Mouse (Mus musculus) left cerebral cortex, postnatal 25 days (tissue): Measurements from ENCODE around the gene Cyb5rl. TPM values are rescaled to one million over a fixed set of nuclear protein-coding genes. Genes with fewer than 3 reads are reported as not detected.
A peak's percentile ranks its signal among the peaks of the same experiment; 100 is the strongest.
"Not testable (repeated sequence)": the region's sequence is repeated elsewhere in the genome, so short reads cannot be mapped to it uniquely, and the experiment has no call there.

Experiments
- DNase-seq, 2 experiments: peaks; one replicate each; pipeline ENCODE4 v3.0.0; 2022; ENCODE audit warnings: low spot score in 2 of 2, mixed read lengths in 1 of 2
- intact Hi-C: fragments of 180-260 bp; cut with DNase I; formaldehyde crosslinking; loops from one replicate; pipeline ENCODE4 v1.15.1; 2025
- total RNA-seq, 2 experiments: library from RNA; stranded (reverse); gene quantifications; 2 replicates each; pipeline ENCODE4 v1.2.3; 2021

Cyb5rl gene
- total RNA-seq, 2 experiments from 2014 or later, result 6.5 to 7.4 TPM

DNA sequence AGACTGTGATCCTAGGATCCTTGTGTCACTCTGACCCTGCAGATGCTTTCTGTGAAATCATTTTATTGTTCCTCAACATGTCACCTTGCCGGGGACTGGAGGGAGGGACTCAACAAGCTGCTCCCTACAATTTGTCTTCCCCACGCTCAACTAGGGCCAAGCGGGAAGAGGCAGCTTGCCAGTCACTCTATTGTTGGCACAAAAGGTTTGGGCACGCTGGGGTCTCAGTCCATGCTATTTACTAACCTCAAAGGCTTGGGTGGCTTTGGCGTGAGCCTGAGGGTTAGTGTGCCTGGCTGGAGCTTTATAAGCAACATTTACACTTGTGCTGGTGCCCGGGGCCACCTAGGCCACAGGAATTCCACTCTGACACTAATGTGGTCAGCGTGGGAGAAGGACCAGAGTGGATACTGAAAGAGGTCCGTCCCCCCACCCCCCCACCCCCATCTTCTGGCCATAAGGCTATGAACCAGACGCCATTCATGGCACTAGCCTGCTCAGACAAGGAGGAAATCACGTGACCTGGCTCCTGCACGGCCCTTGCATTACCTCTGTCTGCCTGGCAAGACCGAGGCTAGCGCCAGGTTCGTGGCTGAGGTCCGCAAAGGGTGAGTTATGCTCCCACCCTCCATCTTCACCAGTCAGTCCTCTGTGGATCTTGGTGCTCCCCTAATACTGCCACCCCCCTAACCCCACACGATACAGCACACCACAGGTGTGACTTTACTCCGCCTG lies 32.2 kb downstream of the Cyb5rl start:
- intact Hi-C loops, result no loop called here
- DNase-seq, result no peak

DNA sequence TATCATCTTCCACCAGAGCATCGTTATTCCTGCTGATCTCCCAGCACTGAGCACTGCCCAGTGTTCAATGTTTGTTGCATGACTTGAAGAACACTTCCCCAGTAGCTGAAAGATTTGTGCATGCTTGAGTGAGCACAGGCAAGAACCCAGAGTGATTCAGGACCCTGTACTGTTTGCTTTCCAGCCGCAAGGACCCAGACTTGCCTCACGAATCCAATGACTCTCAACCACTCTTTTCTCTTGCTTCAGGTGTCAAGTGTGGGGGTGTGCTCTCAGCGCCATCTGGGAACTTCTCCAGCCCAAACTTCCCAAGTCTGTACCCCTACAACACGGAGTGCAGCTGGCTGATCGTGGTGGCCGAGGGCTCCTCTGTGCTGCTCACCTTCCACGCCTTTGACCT lies 35.4 kb downstream of the Cyb5rl start:
- DNase-seq, result no peak
- intact Hi-C loops, result no loop called here

DNA sequence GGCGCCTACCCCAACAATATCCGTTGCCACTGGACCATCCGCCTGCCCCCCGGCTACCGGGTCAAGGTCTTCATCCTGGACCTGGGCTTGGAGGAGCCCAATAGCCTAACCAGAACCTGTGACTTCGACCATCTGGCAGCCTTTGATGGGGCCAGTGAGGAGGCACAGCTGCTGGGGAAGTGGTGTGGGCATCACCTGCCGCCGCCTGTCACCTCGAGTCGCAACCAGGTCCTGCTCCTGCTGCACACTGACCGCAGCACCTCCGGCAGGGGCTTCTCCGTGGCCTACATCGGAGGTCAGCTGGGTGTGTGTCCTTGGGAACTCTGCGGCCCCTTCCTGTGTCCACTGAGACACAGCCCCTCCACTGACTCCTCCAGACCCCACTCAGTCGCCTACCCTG lies 40.0 kb downstream of the Cyb5rl start:
- no peak for DNase-seq
- intact Hi-C loops, result no loop called here

DNA sequence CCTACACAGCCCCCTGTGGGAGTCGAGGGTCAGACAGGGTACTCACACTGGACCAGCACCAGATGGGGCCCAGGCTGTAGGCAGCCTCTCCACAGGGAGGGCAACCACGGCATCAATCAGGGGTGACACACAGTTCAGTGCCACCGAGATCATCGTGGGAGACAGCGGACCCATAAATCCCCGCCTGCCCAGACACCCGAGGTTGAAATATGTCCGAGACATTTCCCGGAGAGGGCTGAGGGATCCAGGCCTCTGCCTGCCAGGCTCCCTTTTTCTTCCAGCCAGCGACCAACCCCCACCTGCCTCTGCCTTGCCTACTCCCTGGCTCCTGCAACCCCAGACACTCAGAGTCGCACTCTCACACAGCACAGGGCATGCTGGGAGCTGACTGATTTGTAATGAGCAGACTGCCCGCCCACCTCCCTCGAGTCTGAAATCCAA lies 41.5 kb downstream of the Cyb5rl start:
- intact Hi-C loops, result no loop called here
- peak in 1 of 2 experiments; percentile 55 for DNase-seq

DNA sequence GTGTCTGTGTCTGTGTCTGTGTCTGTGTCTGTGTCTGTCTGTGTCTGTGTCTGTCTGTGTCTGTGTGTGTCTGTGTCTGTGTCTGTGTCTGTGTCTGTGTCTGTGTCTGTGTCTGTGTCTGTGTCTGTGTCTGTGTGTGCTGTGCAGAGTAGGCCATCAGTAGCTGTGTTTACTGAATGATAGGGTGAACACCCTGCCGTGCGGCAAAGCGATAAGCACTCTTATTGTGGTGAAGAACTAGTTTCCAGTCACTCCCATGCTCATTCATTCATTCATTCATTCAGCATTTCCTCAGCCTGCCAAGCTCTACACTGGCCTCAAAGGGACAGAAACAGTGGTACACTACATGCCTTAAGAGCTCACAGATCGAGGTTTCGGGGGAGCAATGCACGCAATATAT lies 42.4 kb downstream of the Cyb5rl start:
- DNase-seq, intact Hi-C loops: not testable (repeated sequence)

DNA sequence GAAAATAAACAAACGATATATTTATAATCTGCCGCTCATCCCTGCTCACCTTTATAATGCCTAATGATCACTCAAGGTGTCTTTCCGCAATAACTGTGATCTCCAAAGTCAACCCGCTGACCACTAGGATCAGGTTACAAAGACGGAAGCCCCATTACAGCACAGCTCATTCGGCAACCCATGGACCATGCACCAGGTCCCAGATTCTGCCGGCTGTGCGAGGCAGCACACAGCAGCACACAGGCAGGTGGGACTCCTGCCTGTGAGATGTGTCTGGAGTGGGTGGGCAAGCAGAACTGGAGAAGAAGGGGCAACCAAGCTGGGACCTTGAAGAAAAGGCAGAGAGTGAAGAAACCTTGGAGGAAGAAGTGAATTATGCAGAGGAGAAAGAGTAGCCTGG lies 47.5 kb downstream of the Cyb5rl start:
- intact Hi-C loops, result no loop called here
- no peak for DNase-seq

DNA sequence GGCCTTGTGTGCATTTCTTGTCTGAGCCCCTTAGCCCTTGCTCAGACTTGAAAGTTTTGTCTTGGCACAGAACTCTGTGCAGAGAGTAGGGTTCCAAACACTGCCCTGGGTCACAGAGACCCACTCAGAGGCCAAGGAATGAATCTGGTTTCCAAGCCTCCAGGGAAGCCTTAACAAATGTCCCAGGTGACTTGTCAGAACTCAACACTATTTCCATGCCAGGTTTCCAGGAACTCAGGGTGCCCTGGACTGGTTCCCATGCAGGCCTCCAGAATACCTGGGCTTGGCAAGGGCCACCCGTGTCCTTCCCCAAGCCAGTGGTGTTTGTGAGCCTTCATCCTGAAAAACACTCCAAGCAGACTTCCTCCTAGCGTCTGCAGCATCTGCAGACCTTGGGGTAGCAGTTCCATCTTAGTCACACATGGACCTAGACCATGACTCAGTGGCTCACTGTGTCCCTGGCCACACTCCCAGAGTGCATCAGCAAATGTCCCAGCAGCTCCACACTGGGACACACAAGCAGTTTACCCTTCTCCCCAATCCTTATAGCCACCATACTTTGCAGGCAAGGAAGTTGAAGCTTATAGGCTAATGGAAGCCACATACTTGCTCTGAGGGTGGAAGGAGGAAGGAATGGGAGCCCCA lies 51.1 kb downstream of the Cyb5rl start:
- no peak for DNase-seq
- intact Hi-C loops, result no loop called here

DNA sequence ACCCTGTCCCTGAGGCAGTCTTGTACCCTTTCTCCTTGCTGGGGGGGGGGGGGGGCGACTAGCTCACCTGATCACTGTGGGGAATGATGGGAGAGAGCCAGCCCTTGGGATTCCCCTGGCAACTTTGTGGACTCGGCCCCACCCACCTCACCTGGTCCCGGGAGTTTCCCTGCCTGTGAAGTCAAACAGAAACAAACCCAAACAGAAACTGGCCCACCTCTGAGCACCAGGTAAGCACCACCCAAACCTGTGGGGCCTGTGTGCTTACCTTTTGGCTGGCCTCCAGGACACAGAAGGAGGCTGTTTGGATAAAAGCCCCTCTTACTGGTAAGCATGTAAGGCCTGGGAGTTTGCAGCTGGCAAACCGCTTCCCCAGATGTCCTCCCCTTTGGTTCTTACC lies 52.3 kb downstream of the Cyb5rl start:
- DNase-seq, result no peak
- intact Hi-C loops, result no loop called here

DNA sequence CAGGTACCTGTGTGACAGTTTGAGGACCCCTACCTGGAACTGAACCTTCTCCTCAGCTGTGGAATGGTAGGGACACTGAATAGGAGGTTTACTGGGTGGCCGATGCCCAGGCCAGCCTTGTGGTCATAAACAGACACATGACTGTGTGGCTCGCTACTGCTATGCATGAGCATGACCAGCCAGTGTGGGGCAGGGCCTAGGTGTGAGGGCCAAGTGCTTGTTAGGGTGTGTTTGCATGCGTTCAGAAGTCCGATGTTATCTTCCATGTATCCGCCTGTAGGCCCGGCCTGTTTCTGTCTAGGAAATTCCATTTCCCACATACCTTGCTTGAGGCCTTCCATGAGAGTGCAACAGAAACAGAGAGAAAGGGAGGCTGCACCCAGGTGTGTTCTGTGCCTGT lies 53.9 kb downstream of the Cyb5rl start:
- intact Hi-C loops, result no loop called here
- DNase-seq, result no peak

DNA sequence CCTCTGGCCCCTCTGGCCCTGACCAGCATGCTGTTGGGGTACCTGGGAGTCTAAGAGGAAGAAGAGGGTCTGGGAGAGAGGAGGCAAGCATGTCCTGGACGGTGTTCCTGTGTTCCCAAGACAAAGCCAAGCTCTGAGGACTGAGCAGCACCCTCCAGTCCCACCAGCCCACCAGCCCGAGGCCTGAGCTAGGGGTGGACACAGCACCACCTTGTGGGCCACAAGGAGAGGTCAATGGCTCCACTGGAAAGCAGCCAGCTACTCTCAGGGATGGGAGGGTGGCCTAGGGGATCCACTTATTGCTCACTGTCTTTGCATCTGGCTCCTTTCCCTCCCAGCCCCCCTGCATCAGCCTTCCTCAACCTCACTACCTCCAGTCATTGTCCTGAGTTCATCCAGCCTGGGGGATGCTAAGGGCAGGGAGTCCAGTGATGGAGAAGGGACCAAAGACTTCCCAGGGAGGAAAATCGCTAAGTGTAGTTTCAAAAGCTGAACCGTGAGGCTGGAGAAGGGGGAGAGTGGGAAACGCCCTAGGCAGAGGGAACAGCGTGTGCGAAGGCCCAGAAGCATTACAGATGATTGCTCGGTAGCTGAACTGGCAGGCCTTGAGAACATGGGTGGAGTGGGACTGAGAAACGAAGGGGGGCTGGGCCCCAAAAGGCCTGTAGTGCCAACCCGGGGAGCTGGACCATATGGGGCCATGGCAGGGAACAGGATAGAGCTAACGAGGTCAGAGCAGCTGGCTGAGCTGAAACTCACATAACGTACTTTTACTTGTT lies 54.6 kb downstream of the Cyb5rl start:
- no peak for DNase-seq
- intact Hi-C loops, result no loop called here

DNA sequence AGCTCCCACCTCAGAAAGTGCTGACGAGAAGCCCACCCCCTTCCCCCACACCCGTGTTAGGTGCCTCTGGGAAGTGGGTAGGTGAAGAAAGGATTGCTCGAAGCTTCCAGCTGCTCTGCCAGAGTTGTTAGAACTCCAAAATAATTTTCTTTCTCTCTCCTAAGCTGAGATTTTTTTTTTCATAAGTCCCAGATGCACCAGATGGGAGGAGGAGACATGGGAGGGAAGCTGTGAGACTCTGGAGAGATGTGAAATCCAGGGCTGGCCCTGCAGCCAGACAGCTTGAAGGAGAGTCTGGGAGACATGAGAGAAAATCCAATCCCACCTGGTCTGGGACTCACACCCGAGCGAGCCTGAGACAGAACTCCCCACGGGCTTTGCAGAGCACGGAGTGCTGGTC lies 57.6 kb downstream of the Cyb5rl start:
- intact Hi-C loops, result no loop called here
- DNase-seq, result peak; percentile 23 to 60

DNA sequence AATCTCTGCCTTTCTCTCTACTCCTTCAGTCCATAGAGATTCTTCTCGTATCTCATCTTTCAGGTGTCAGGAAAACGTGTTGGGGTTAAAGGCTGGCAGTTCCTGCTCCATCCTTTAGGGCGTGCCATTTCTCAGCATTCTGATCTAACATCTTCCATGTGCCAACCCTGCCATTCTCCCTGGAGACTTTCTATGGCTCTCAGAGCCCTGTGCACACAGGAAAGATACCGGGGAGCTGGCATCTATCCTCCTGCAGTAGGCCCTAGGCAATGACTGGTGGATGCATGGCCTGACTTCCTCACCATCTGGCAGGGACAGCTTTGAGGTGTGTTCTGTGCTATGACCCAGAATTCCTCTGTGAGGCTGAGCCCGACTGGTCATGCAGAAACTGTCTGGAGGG lies 58.3 kb downstream of the Cyb5rl start:
- intact Hi-C loops, result no loop called here
- no peak for DNase-seq

DNA sequence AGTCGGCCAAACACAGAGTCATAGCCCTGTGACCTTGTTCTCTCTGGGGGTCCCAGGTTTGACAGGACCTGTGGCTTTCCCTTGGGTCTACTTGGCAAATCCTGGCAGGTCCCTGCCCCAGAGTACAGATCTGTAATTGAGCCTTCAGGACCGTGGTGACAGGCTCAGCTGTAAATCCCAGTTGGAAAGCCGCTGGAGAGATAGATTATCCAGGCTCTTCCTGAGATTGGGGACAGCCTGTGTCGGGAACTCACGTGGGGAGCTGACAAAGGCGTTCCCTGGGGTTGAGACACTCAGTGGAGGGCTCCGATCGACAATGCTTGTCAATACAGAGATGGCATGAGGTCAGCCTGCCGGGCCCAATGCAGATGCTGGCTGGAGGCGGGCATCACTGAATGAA lies 59.6 kb downstream of the Cyb5rl start:
- no peak for DNase-seq
- intact Hi-C loops, result no loop called here

DNA sequence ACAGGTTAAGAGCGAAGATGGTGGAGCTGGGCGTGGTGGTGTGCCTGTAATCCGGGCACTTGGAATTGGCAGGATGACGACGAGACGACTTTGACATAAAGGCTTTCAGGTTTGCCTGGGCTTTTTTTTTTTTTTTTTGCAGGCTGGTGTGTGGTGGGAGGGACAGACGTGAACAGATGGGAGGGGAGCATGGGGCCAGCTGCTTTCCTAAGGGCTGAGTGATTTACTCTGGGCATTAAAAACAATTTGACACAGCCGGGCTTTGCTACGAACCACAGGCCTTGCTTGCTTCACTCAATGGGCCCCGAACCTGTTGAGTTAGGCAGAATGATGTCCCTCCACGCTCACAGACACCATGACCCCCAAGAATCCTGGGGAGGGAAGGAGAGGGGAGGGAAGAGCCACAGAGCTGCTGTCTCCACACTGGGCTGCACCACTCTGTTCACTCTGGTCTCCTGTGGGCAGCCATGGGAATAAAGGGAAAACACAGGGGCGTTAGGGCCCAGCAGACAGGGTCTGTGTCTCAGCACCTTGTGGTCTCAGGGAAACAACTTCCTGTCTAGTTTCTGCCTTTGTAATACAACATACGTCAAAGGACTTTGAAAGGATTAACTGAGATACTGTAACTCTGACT lies 60.2 kb downstream of the Cyb5rl start:
- intact Hi-C loops, result no loop called here
- DNase-seq, result no peak

DNA sequence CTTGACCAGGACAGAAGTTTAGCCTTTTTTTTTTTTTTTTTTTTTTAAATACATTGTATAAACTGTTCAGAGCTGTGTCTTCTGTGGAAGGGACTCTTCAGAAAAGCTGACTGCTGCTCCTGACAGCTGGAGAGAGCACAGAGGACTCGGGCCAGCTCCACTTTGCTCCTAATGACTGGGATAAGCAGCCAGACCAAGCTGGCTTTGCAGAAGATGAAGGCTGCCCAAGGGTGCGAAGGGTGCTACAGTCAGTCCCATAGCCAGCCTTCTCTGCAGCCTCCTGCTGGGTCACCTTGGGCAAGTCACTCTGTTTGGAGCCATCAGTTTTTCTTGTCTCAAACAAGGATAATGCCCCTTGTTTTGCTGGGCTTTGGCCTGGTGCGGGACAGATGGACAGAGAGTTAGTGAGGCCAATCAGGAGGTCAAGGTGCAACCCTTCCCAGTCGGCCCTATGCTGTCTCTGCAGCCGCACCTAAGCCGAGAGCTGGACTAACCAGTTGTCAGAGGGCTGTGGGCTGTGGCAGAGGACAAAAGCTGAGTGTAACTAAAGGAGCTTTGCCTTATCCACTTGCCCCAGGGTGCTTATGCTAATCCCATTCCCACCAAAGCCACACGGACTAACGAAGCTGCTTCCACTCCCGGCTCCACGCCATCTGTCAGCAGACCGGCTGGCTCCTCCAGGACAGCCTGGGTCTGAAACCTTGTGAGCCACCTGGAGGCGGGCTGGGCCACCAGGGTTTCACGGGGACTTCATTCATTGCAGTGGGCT lies 61.3 kb downstream of the Cyb5rl start:
- no peak for DNase-seq
- intact Hi-C loops, result no loop called here

DNA sequence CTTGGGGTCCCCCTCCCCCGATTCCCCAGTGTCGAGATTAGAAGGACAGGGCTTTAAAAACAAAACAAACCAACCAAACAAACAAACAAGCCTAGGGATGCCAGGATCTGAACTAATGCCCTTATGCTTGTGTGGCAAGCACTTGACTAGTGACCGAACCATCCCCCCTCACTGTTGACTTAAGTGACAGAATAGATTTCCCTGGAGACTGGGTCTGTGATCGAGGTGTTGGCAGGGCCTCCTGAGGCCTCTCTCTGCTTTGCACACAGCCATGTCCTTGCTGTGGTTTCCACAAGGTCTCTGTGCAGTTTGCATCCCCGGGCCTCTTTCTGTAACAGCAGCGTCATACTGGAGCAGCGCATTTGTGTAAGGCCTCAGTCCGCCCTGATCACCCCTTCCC lies 62.6 kb downstream of the Cyb5rl start:
- DNase-seq, result no peak
- intact Hi-C loops, result no loop called here

DNA sequence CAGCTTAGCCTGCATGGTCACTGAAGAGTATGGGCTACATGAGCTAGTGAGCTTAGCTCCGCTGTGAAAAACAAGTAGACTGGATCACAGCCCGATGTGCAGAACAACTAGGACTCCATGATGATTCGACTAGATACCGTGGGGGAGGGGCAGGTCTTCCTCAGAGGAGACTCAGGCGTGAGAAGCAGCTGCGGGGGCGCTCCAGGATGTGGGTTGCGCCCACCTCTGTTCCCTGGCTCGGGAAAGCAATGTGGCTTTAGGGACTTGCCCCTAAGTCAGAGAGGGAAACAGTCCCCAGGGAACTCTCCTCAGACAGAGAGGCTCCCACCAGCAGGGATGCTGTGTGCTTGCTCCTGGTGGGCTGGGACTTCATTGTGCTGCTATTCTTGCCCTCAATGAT lies 63.7 kb downstream of the Cyb5rl start:
- DNase-seq, result peak in 1 of 2 experiments; percentile 39
- intact Hi-C loops, result no loop called here

DNA sequence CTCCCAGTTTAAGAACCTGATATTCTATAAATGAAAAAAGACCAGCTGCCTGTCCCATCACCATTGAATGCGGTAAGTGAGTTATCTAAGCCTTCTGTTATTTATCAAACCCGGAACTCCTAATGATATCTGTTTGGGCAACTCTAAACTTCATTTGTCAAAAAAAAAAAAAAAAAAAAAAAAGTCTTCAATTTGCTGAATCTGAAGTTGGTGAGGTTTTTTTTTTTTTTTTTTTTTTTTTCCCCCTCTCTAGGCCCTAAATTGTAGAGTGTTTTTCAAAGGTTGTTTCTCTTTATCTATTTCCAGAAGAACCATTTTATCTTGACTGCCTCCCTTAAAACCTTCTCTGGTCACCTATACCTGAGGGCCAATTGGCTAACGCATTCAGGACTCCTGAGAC lies 68.1 kb downstream of the Cyb5rl start:
- no peak for DNase-seq
- intact Hi-C loops, result no loop called here

DNA sequence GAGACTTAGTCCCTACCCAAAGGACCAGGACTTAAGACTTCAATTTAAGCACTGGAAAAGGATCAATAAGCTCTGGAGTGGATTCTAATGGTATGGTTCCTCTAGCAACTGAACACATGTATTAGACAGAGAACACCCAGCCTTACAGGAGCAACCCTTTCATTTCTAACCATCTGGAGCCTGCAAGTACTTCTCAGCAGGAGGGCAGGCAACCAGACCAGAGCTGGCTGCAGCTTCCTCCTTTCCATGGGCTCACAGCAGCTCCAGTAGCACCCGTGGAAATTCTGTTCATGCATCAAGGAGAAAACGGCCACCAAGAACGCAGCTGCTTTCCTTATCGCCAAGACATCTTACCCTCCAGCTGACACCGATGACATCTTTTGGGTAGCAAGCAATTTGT lies 68.9 kb downstream of the Cyb5rl start:
- intact Hi-C loops, result no loop called here
- DNase-seq, result no peak

DNA sequence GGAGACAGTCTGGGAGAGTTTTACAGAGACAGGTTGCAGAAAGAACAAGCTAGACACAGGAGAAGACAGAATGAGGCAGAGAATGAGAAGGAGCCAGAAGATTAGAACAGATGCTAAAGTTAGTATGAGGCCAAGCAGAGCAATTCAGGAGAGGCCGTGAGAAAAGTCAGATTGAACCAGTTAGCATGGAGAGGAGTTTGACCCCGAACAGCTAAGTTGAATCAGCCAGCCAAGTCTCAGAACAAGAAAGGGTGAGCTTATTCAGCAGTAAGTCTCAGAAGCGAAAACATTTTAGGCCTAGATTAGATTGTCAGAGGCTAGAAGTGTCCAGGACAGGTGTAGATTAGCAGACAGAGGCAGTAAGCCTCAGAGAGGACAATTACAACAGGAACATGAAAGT lies 69.7 kb downstream of the Cyb5rl start:
- peak in 1 of 2 experiments; percentile 9 for DNase-seq
- intact Hi-C loops, result no loop called here
